Mouse (Mus musculus) cerebellum, adult 2 months (tissue): ENCODE data around the gene Xpnpep3.

Experiments used
- CTCF ChIP-seq: fragments of 200-500 bp; IDR thresholded peaks from 2 replicates; pipeline ENCODE4 v1.5.1; 2011; ENCODE audit warnings: low read depth, mild to moderate bottlenecking, control low read depth, low read length, moderate library complexity, borderline replicate concordance; ENCODE audit not compliant: insufficient read depth
- POLR2A ChIP-seq: fragments of 200-500 bp; IDR thresholded peaks from 2 replicates; pipeline ENCODE4 v1.6.1; 2011; ENCODE audit warnings: low read length, control low read depth, borderline replicate concordance; ENCODE audit not compliant: insufficient read depth

DNA sequence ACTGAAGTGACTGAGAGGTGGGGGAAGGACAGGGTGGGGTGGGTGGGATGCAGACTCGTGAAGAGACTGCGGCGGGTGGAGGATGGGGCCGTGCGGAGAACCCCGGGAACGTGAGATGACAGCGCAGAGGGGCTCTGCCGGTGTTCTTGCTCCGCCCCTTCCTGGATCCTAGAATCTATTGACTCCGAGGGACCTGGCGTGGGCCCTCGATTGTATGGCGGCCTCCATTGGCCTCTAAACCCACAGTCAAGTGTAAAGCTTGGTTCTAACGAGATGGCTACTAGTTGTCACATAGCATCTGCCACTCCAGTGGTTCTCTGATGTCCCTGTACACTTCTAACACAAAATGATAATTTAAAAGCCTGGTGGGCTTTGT, 66.8 kb downstream of the Xpnpep3 start:
- TF ChIP-seq POLR2A (no peak), CTCF (no peak)
